In genomic region chr7:28963399-28963923, GRCm38 (mm10) we compare ENCODE assay signal across 13 mouse cellular contexts. TPM values are rescaled to one million over a fixed set of nuclear protein-coding genes. Genes with fewer than 3 reads are reported as not detected.
DNase-seq lines count a peak whose midpoint lies in the region; ATAC-seq lines count a peak whose summit lies in the region.
"Had no signal": no experiment of that assay in that cellular context is flagged by ENCODE, and none has a peak within 500 bp of the region (broad histone marks: within the 10 kb centered on the region; RNA-seq: fewer than 3 reads in every experiment).

No protein-coding gene starts in this region.

- no peaks in the 10 kb centered on the region for H3K9me3 ChIP-seq in kidney, embryonic 15.5 days (replicated peaks)
- no peaks in the 10 kb centered on the region for H3K9me3 ChIP-seq in neural tube, embryonic 13.5 days
- no peaks in the 10 kb centered on the region for H3K9me3 ChIP-seq in limb, embryonic 10.5 days (replicated peaks)
- H3K9me3 ChIP-seq: forebrain, embryonic 13.5 days; G1E had no signal

- no peaks in the 10 kb centered on the region for H3K36me3 ChIP-seq in kidney, embryonic 15.5 days
- H3K36me3 ChIP-seq in neural tube, embryonic 13.5 days: no peaks in the 10 kb centered on the region
- no peaks in the 10 kb centered on the region for H3K36me3 ChIP-seq in limb, embryonic 10.5 days

- DNase-seq in kidney, adult 11 months: no peak
- no peak for DNase-seq in neural tube, embryonic 10.5 days (ENCODE audit: extremely low spot score, low spot score)
- no peak for DNase-seq in limb, embryonic 10.5 days (ENCODE audit: low spot score)
- DNase-seq in retina, postnatal 1 day: no peak
- no peak for DNase-seq in layer of hippocampus, postnatal 10 days (ENCODE audit: low spot score in 2 of 2)
- DNase-seq: adrenal gland, adult 2 months; gastrocnemius, postnatal 10 days; kidney, postnatal 4 days; right cerebral cortex, postnatal 4 days had no signal

- H3K9ac ChIP-seq in kidney, embryonic 15.5 days: no peak overlapping the region
- no peak overlapping the region for H3K9ac ChIP-seq in neural tube, embryonic 13.5 days

- H3K27ac ChIP-seq in kidney, embryonic 15.5 days: peak overlapping the region; percentile 93
- peak overlapping the region; percentile 86; the same call in 1 of the 2 replicates for H3K27ac ChIP-seq in neural tube, embryonic 13.5 days (replicated peaks)
- peak overlapping the region; percentile 97; the same call in 1 of the 2 replicates for H3K27ac ChIP-seq in limb, embryonic 10.5 days

- H3K27me3 ChIP-seq in kidney, embryonic 15.5 days: no peaks in the 10 kb centered on the region
- no peaks in the 10 kb centered on the region for H3K27me3 ChIP-seq in neural tube, embryonic 13.5 days
- H3K27me3 ChIP-seq in limb, embryonic 10.5 days (ENCODE audit: low read depth, poor library complexity, severe bottlenecking): no peaks in the 10 kb centered on the region
- H3K27me3 ChIP-seq: forebrain, embryonic 13.5 days had no signal

- no peak overlapping the region for H3K4me3 ChIP-seq in kidney, embryonic 15.5 days (replicated peaks)
- H3K4me3 ChIP-seq in neural tube, embryonic 13.5 days: no peak overlapping the region
- no peak overlapping the region for H3K4me3 ChIP-seq in limb, embryonic 10.5 days

- no peak for ATAC-seq in kidney, embryonic 15.5 days (replicated peaks; ENCODE audit: low FRiP score)
- ATAC-seq in neural tube, embryonic 13.5 days (ENCODE audit: low read depth): no peak

- H3K4me1 ChIP-seq in kidney, embryonic 15.5 days: peaks cover 53% of the 10 kb centered on the region
- peaks cover 36% of the 10 kb centered on the region for H3K4me1 ChIP-seq in neural tube, embryonic 13.5 days (replicated peaks)
- H3K4me1 ChIP-seq in limb, embryonic 10.5 days: peaks cover 37% of the 10 kb centered on the region

- no peak overlapping the region for H3K4me2 ChIP-seq in kidney, embryonic 15.5 days
- no peak overlapping the region for H3K4me2 ChIP-seq in neural tube, embryonic 13.5 days

- WGBS in kidney, embryonic 15.5 days: 54% methylated on average over 3 of the region's 3 CpGs
- 82% methylated on average over 3 of the region's 3 CpGs for WGBS in neural tube, embryonic 13.5 days
- 84% methylated on average over 3 of the region's 3 CpGs for WGBS in limb, embryonic 10.5 days

RNA-seq across cellular contexts. Expression of gene Actn4, which starts 1.3 kb away (rescaled TPM):
- 288 and 312 TPM in 2 replicates for polyA plus RNA-seq in kidney, embryonic 15.5 days (2015; fragmentation: Nextera tagmentation; extraction: Ambion mirVana)
- 142 and 147 TPM in 2 replicates for polyA plus RNA-seq in neural tube, embryonic 13.5 days (2015; fragmentation: Nextera tagmentation; extraction: Ambion mirVana)
- 253 and 285 TPM in 2 replicates for polyA plus RNA-seq in limb, embryonic 10.5 days (2016; fragmentation: Nextera tagmentation; extraction: Ambion mirVana)
- total RNA-seq in layer of hippocampus, postnatal 10 days (2021): 100 to 1,000 TPM; 128 to 129 TPM

RNA-seq across cellular contexts. Expression of gene Eif3k, which starts 18.2 kb away (rescaled TPM):
- polyA plus RNA-seq in kidney, embryonic 15.5 days (2015; fragmentation: Nextera tagmentation; extraction: Ambion mirVana): 401 and 402 TPM in 2 replicates
- polyA plus RNA-seq in neural tube, embryonic 13.5 days (2015; fragmentation: Nextera tagmentation; extraction: Ambion mirVana): 352 and 359 TPM in 2 replicates
- 446 and 467 TPM in 2 replicates for polyA plus RNA-seq in limb, embryonic 10.5 days (2016; fragmentation: Nextera tagmentation; extraction: Ambion mirVana)
- total RNA-seq in layer of hippocampus, postnatal 10 days (2021): 100 to 1,000 TPM; 177 to 178 TPM

RNA-seq across cellular contexts. Expression of gene Map4k1, which starts 18.4 kb away (rescaled TPM):
- 9.0 and 9.6 TPM in 2 replicates for polyA plus RNA-seq in kidney, embryonic 15.5 days (2015; fragmentation: Nextera tagmentation; extraction: Ambion mirVana)
- 4.1 and 5.3 TPM in 2 replicates for polyA plus RNA-seq in neural tube, embryonic 13.5 days (2015; fragmentation: Nextera tagmentation; extraction: Ambion mirVana)
- polyA plus RNA-seq in limb, embryonic 10.5 days (2016; fragmentation: Nextera tagmentation; extraction: Ambion mirVana): 18.9 and 19.4 TPM in 2 replicates
- 1 to 10 TPM; 4.6 to 5.8 TPM for total RNA-seq in layer of hippocampus, postnatal 10 days (2021)
